Mouse (Mus musculus) neural tube, embryonic 15.5 days (tissue): ENCODE data around the gene A4galt. TPM values are rescaled to one million over a fixed set of nuclear protein-coding genes. Genes with fewer than 3 reads are reported as not detected.
"Not testable (repeated sequence)": the region's sequence is repeated elsewhere in the genome, so short reads cannot be mapped to it uniquely, and the experiment has no call there.

Experiments used
- ATAC-seq: fragments of 200-750 bp; cut with Nextera tagmentation; 2 replicates; pipeline ENCODE4 v1.8.0; 2017; ENCODE audit warnings: mild to moderate bottlenecking, moderate TSS enrichment, moderate library complexity; ENCODE audit not compliant: low FRiP score
- H3K27ac ChIP-seq: fragments of 300-500 bp; sonication (generic); replicated peaks from 2 replicates; pipeline ENCODE4 v1.5.1; 2015; ENCODE audit warnings: mild to moderate bottlenecking, inconsistent platforms
- H3K27me3 ChIP-seq: fragments of 300-500 bp; sonication (generic); replicated peaks from 2 replicates; pipeline ENCODE4 v1.6.1; 2015; ENCODE audit warnings: inconsistent platforms
- H3K36me3 ChIP-seq: fragments of 300-500 bp; sonication (generic); 2 replicates; pipeline ENCODE4 v1.6.1; 2015; ENCODE audit warnings: inconsistent platforms
- H3K4me1 ChIP-seq: fragments of 300-500 bp; sonication (generic); 2 replicates; pipeline ENCODE4 v1.6.1; 2015; ENCODE audit warnings: inconsistent platforms
- H3K4me2 ChIP-seq: fragments of 300-500 bp; sonication (generic); 2 replicates; pipeline ENCODE4 v1.6.1; 2015; ENCODE audit warnings: inconsistent platforms, mild to moderate bottlenecking, moderate library complexity
- H3K4me3 ChIP-seq: fragments of 300-500 bp; sonication (generic); replicated peaks from 2 replicates; pipeline ENCODE4 v1.5.1; 2015; ENCODE audit warnings: mild to moderate bottlenecking, inconsistent platforms
- H3K9ac ChIP-seq: fragments of 300-500 bp; sonication (generic); replicated peaks from 2 replicates; pipeline ENCODE4 v1.6.1; 2015; ENCODE audit warnings: mild to moderate bottlenecking, inconsistent platforms
- H3K9me3 ChIP-seq: fragments of 300-500 bp; sonication (generic); replicated peaks from 2 replicates; pipeline ENCODE4 v1.6.1; 2016; ENCODE audit warnings: inconsistent platforms
- WGBS: fragments of 180-500 bp; shearing (Covaris S2); methylation state at CpG from one replicate; pipeline ENCODE4 v1.1.7; 2015; ENCODE audit warnings: mixed read lengths; 5-methylcytosine and 5-hydroxymethylcytosine counted together
- polyA plus RNA-seq: library from polyadenylated mRNA; unstranded; fragments of >200 nt; fragmentation: Nextera tagmentation; extraction: Ambion mirVana; gene quantifications from 2 replicates; pipeline ENCODE4 v1.2.1, GENCODE M21; 2015

A4galt gene
- polyA plus RNA-seq, 1 experiment from 2014 or later: 2.5 TPM

GRCm38 (mm10) chr15:83292261-83293056 lies 40.9 kb upstream of the A4galt start:
- ATAC-seq: no peak
- Histone ChIP-seq H3K9ac (no peak overlapping the region), H3K27me3 (no peaks in the 10 kb centered on the region), H3K9me3 (no peaks in the 10 kb centered on the region), H3K4me1 (peaks cover 7% of the 10 kb centered on the region; the same call in 1 of the 2 replicates), H3K36me3 (no peaks in the 10 kb centered on the region), H3K4me2 (no peak overlapping the region), H3K4me3 (no peak overlapping the region), H3K27ac (no peak overlapping the region)
- 85% methylated on average over 13 of the region's 13 CpGs for WGBS

- H3K4me3 ChIP-seq: no peak overlapping the region
- H3K4me2 ChIP-seq: no peak overlapping the region
- H3K4me1 ChIP-seq: no peaks in the 10 kb centered on the region
- no peaks in the 10 kb centered on the region for H3K36me3 ChIP-seq
- 78% methylated on average over 2 of the region's 2 CpGs for WGBS
- H3K27ac ChIP-seq: no peak overlapping the region
- no peak for ATAC-seq
- H3K9ac ChIP-seq: no peak overlapping the region
- H3K27me3 ChIP-seq: no peaks in the 10 kb centered on the region
- H3K9me3 ChIP-seq: no peaks in the 10 kb centered on the region
These were observed 39.3 kb upstream of the A4galt start for GRCm38 (mm10) chr15:83290899-83291298.

DNA sequence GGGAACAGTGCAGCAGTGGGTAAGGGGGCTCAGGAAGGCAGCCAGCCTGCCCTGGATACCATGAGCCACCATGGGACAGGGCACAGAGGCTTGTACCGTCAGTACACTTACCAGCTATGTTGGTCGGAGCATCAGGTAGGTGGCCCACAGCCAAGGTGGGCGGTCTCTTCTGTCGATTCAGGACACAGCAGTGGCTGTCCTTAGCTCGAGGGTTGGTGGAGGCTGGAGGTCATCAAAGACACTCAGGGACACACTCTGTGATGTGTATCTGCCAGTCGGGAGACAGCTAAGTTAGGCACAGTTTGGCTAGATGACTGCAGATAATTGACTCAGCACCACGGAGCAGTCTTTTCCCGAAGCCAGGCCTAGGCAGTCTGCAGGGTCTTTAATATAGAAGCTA lies 33.3 kb upstream of the A4galt start:
- no peaks in the 10 kb centered on the region for H3K4me1 ChIP-seq
- H3K9ac ChIP-seq: no peak overlapping the region
- H3K4me3 ChIP-seq: no peak overlapping the region
- no peaks in the 10 kb centered on the region for H3K36me3 ChIP-seq
- WGBS: 86% methylated on average over 8 of the region's 8 CpGs
- no peaks in the 10 kb centered on the region for H3K9me3 ChIP-seq
- no peak for ATAC-seq
- no peak overlapping the region for H3K27ac ChIP-seq
- H3K4me2 ChIP-seq: no peak overlapping the region
- H3K27me3 ChIP-seq: no peaks in the 10 kb centered on the region

- Histone ChIP-seq H3K4me1 (no peaks in the 10 kb centered on the region), H3K4me2 (no peak overlapping the region), H3K27me3 (no peaks in the 10 kb centered on the region), H3K27ac (no peak overlapping the region), H3K4me3 (no peak overlapping the region), H3K9me3 (no peaks in the 10 kb centered on the region), H3K36me3 (no peaks in the 10 kb centered on the region), H3K9ac (no peak overlapping the region)
- WGBS: 72% methylated on average over 5 of the region's 5 CpGs
- ATAC-seq: no peak
These were observed 30.8 kb upstream of the A4galt start for GRCm38 (mm10) chr15:83282397-83282796.

- no peak overlapping the region for H3K9ac ChIP-seq
- no peak overlapping the region for H3K4me3 ChIP-seq
- no peaks in the 10 kb centered on the region for H3K4me1 ChIP-seq
- H3K4me2 ChIP-seq: no peak overlapping the region
- no peak for ATAC-seq
- H3K27ac ChIP-seq: no peak overlapping the region
- no peaks in the 10 kb centered on the region for H3K36me3 ChIP-seq
- 78% methylated on average over 11 of the region's 11 CpGs for WGBS
- no peaks in the 10 kb centered on the region for H3K9me3 ChIP-seq
- H3K27me3 ChIP-seq: no peaks in the 10 kb centered on the region
These were observed 29.7 kb upstream of the A4galt start for GRCm38 (mm10) chr15:83281303-83281702.

- WGBS: 89% methylated on average over 5 of the region's 5 CpGs
- H3K4me2 ChIP-seq: no peak overlapping the region
These were observed 27.0 kb upstream of the A4galt start for GRCm38 (mm10) chr15:83278579-83278978.

DNA sequence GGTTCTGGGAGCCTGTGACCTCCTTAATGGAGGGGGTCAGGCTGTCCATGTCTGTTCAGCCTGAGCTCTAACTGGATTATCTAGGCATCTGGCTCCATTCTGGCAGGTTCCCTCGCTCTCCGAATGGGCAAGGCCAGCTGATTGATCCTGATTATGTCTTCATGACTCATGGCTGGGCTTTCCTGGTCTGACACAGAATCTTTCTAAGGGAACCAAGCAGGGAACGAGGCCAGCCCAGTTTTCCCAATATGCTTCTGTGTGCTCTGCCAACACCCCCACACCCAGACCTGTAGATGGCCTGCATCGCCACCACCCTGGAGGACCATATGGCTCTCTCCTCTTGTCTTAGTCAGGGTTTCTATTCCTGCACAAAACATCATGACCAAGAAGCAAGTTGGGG lies 25.9 kb upstream of the A4galt start:
- ATAC-seq: no peak
- no peak overlapping the region for H3K4me2 ChIP-seq
- H3K9ac ChIP-seq: no peak overlapping the region
- 96% methylated on average over 4 of the region's 4 CpGs for WGBS
- H3K4me1 ChIP-seq: no peaks in the 10 kb centered on the region
- no peaks in the 10 kb centered on the region for H3K9me3 ChIP-seq
- H3K27me3 ChIP-seq: no peaks in the 10 kb centered on the region
- no peak overlapping the region for H3K27ac ChIP-seq
- H3K4me3 ChIP-seq: no peak overlapping the region
- no peaks in the 10 kb centered on the region for H3K36me3 ChIP-seq

More at GRCm38 (mm10) chr15:83278579-83278978, 27.0 kb upstream of the A4galt start:
- Histone ChIP-seq H3K27ac (no peak overlapping the region), H3K9me3 (no peaks in the 10 kb centered on the region), H3K27me3 (no peaks in the 10 kb centered on the region), H3K36me3 (no peaks in the 10 kb centered on the region), H3K4me1 (no peaks in the 10 kb centered on the region), H3K9ac (no peak overlapping the region), H3K4me3 (no peak overlapping the region)
- no peak for ATAC-seq

DNA sequence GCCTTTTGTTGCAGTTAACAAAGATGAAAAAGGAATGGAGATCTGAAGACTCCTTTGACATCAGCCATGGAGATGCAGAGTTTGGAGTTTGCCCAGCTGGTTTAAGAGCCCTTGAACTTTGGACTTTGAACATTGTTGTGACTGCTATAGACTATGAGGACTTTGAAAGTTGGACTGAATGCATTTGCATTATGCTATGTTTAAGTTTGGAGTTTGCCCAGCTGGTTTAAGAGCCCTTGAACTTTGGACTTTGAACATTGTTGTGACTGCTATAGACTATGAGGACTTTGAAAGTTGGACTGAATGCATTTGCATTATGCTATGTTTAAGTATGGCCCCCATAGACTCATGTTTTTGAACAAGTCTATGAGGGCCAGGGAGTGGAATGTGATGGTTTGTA lies 22.7 kb upstream of the A4galt start:
- not testable (repeated sequence) for H3K9me3 ChIP-seq, H3K27me3 ChIP-seq, H3K4me1 ChIP-seq, H3K4me3 ChIP-seq, ATAC-seq, H3K27ac ChIP-seq, H3K9ac ChIP-seq, H3K4me2 ChIP-seq, H3K36me3 ChIP-seq

DNA sequence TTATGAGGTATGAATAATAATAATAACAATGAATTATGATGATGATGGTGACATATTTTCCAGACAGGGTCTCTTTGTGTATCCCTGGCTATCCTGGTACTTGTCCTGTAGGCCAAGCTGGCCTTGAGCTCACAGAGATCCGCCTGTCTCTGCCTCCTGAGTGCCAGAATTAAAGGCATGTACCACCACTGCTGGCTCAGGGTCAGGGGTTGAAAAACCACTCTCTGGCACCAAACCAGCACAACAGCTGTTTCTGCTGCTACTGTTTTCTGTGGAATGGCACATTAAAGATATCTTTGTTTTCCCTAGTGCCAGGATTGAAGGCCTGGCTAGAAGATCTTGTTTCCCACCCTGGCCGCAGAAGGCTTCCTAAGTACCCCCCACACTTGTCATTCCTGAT lies 21.4 kb upstream of the A4galt start:
- Histone ChIP-seq H3K9ac (no peak overlapping the region), H3K4me3 (no peak overlapping the region), H3K27me3 (no peaks in the 10 kb centered on the region), H3K9me3 (no peaks in the 10 kb centered on the region), H3K4me2 (no peak overlapping the region), H3K36me3 (no peaks in the 10 kb centered on the region), H3K4me1 (no peaks in the 10 kb centered on the region), H3K27ac (no peak overlapping the region)
- WGBS: 94% methylated on average over 2 of the region's 2 CpGs
- no peak for ATAC-seq

- not testable (repeated sequence) for H3K9ac ChIP-seq, H3K36me3 ChIP-seq, H3K4me1 ChIP-seq, ATAC-seq, H3K27ac ChIP-seq, H3K9me3 ChIP-seq, H3K4me3 ChIP-seq, H3K27me3 ChIP-seq, H3K4me2 ChIP-seq
- 41% methylated on average over 9 of the region's 9 CpGs for WGBS
These were observed 19.6 kb upstream of the A4galt start for GRCm38 (mm10) chr15:83271221-83271620.

DNA sequence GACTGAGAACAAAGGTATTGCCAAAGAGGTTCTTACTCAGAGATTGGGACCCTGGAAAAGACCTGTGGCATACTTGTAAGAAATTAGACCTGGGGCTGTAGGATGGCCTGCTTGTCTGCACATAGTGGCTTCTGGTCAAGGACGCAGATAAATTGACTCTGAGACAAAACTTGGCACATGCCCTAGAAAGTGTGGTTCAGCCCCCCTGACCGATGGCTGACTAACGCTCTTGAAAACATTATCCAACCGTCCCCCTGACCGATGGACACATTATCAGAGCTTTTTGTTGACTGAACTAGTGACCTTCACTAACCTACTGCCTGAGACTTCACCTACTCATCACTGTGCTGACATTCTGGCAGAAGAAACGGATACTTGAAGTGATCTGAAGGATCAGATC lies 18.4 kb upstream of the A4galt start:
- H3K9ac ChIP-seq, H3K9me3 ChIP-seq, ATAC-seq, H3K27me3 ChIP-seq, H3K4me3 ChIP-seq, H3K4me2 ChIP-seq, H3K4me1 ChIP-seq, H3K36me3 ChIP-seq, H3K27ac ChIP-seq: not testable (repeated sequence)
- WGBS: 89% methylated on average over 6 of the region's 6 CpGs

- H3K4me2 ChIP-seq, H3K36me3 ChIP-seq, H3K4me1 ChIP-seq, ATAC-seq, H3K27ac ChIP-seq, H3K27me3 ChIP-seq, H3K9me3 ChIP-seq, H3K9ac ChIP-seq, H3K4me3 ChIP-seq: not testable (repeated sequence)
- 68% methylated on average over 7 of the region's 7 CpGs for WGBS
These were observed 16.9 kb upstream of the A4galt start for GRCm38 (mm10) chr15:83268428-83268827.
